Comparison of ENCODE assay signal across 7 mouse cellular contexts in the genomic region with DNA sequence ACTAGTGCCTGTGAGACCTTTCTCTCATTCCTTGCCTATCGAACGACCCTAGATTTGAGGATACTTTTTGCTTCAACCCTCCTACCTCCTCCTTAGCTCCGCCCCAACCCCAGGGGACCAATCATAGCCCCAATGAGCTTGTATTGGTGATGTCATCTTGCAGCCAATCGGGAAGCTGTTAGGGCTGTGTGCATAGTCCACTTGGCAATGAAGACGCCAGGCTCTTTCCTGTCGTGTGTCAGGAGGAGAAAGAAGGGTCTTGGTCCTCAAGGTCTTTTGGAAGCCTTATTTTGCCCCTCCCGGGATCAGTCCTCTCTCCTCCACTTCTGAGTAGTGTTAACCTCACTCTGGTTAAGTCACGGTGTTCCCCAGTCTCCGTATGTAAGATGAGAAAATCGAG. TPM values are rescaled to one million over a fixed set of nuclear protein-coding genes. Genes with fewer than 3 reads are reported as not detected.
DNase-seq lines count a peak whose midpoint lies in the region; ATAC-seq and TF ChIP-seq lines count a peak whose summit lies in the region.

No protein-coding gene starts in this region.

- H3K27ac ChIP-seq in embryonic facial prominence, embryonic 11.5 days (replicated peaks; ENCODE audit: low read depth, low read length) = no peak overlapping the region
- H3K27ac ChIP-seq in intestine, postnatal 0 days (ENCODE audit: low read depth, low read length) = no peak overlapping the region
- H3K27ac ChIP-seq in limb, embryonic 10.5 days = peak overlapping the region; percentile 63
- H3K27ac ChIP-seq in midbrain, embryonic 11.5 days (ENCODE audit: low read depth, low read length) = peak overlapping the region; percentile 51

- H3K4me1 ChIP-seq in embryonic facial prominence, embryonic 11.5 days (ENCODE audit: control insufficient read depth, insufficient read depth, low read length) = no peaks in the 10 kb centered on the region
- H3K4me1 ChIP-seq in intestine, postnatal 0 days (replicated peaks; ENCODE audit: control insufficient read depth, insufficient read depth, low read length) = peaks cover 3% of the 10 kb centered on the region; the same call in 1 of the 2 replicates
- peaks cover 25% of the 10 kb centered on the region for H3K4me1 ChIP-seq in limb, embryonic 10.5 days
- H3K4me1 ChIP-seq in midbrain, embryonic 11.5 days (ENCODE audit: control insufficient read depth, insufficient read depth, low read length) = peaks cover 47% of the 10 kb centered on the region

- 7% methylated on average over 10 of the region's 10 CpGs for WGBS in embryonic facial prominence, embryonic 11.5 days
- WGBS in intestine, postnatal 0 days = 3% methylated on average over 10 of the region's 10 CpGs
- 3% methylated on average over 10 of the region's 10 CpGs for WGBS in limb, embryonic 10.5 days
- WGBS in midbrain, embryonic 11.5 days = 3% methylated on average over 10 of the region's 10 CpGs

- ATAC-seq in embryonic facial prominence, embryonic 11.5 days (replicated peaks; ENCODE audit: insufficient number of reproducible peaks, low FRiP score, low TSS enrichment, low read depth) = peak; percentile 93
- peak; percentile 90 for ATAC-seq in intestine, postnatal 0 days
- peak; percentile 92 for ATAC-seq in midbrain, embryonic 11.5 days (ENCODE audit: low FRiP score)

- peak; percentile 91 for DNase-seq in brain, embryonic 18.5 days (ENCODE audit: low read depth, low spot score)
- peak; percentile 90 for DNase-seq in embryonic facial prominence, embryonic 11.5 days (ENCODE audit: low spot score)
- peak; percentile 81 to 86 for DNase-seq in heart, adult 18-20 months
- peak; percentile 75 for DNase-seq in limb, embryonic 10.5 days (ENCODE audit: low spot score)
- peak; percentile 96 for DNase-seq in midbrain, embryonic 11.5 days (ENCODE audit: low spot score, missing footprints)
- peak; percentile 54 for DNase-seq in skeletal muscle tissue, adult 2 months (ENCODE audit: low read depth, low spot score)

- H3K36me3 ChIP-seq in embryonic facial prominence, embryonic 11.5 days (replicated peaks; ENCODE audit: control insufficient read depth, insufficient read depth, low read depth, low read length) = no peaks in the 10 kb centered on the region
- H3K36me3 ChIP-seq in intestine, postnatal 0 days (ENCODE audit: control insufficient read depth, insufficient read depth) = no peaks in the 10 kb centered on the region
- H3K36me3 ChIP-seq in limb, embryonic 10.5 days = no peaks in the 10 kb centered on the region
- H3K36me3 ChIP-seq in midbrain, embryonic 11.5 days (ENCODE audit: control insufficient read depth, insufficient read depth, low read length) = no peaks in the 10 kb centered on the region

- no peaks in the 10 kb centered on the region; the same call in 1 of the 2 replicates for H3K27me3 ChIP-seq in embryonic facial prominence, embryonic 11.5 days (ENCODE audit: control insufficient read depth, insufficient read depth, low read length)
- peaks cover 3% of the 10 kb centered on the region; the same call in 1 of the 2 replicates for H3K27me3 ChIP-seq in intestine, postnatal 0 days (replicated peaks; ENCODE audit: control insufficient read depth, insufficient read depth, low read length)
- H3K27me3 ChIP-seq in limb, embryonic 10.5 days (ENCODE audit: low read depth, poor library complexity, severe bottlenecking) = peaks cover 13% of the 10 kb centered on the region; the same call in 1 of the 2 replicates
- H3K27me3 ChIP-seq in midbrain, embryonic 11.5 days (ENCODE audit: control insufficient read depth, insufficient read depth, low read length) = no peaks in the 10 kb centered on the region

- peak overlapping the region; percentile 30; the same call in 1 of the 2 replicates for H3K9ac ChIP-seq in embryonic facial prominence, embryonic 11.5 days (replicated peaks; ENCODE audit: low read length)
- H3K9ac ChIP-seq in intestine, postnatal 0 days (ENCODE audit: low read depth, low read length) = 0 out of 2 replicates have a peak overlapping the region, but pooled peaks have one; percentile 11
- H3K9ac ChIP-seq in midbrain, embryonic 11.5 days (ENCODE audit: low read length) = peak overlapping the region; percentile 44; the same call in 1 of the 2 replicates

- no peak for TF ChIP-seq CTCF in intestine, postnatal 0 days (IDR thresholded peaks at IDR 0.05; ENCODE audit: low read depth)

- no peaks in the 10 kb centered on the region for H3K9me3 ChIP-seq in embryonic facial prominence, embryonic 11.5 days (replicated peaks; ENCODE audit: control insufficient read depth, low read length)
- no peaks in the 10 kb centered on the region for H3K9me3 ChIP-seq in intestine, postnatal 0 days (ENCODE audit: control insufficient read depth)
- H3K9me3 ChIP-seq in limb, embryonic 10.5 days (replicated peaks) = no peaks in the 10 kb centered on the region
- no peaks in the 10 kb centered on the region for H3K9me3 ChIP-seq in midbrain, embryonic 11.5 days (ENCODE audit: control insufficient read depth, low read length)

- peak overlapping the region; percentile 24 for H3K4me3 ChIP-seq in embryonic facial prominence, embryonic 11.5 days (ENCODE audit: low read depth, low read length)
- peak overlapping the region; percentile 29; the same call in 1 of the 2 replicates for H3K4me3 ChIP-seq in intestine, postnatal 0 days (ENCODE audit: low read depth, low read length)
- peak overlapping the region; percentile 53 for H3K4me3 ChIP-seq in limb, embryonic 10.5 days
- H3K4me3 ChIP-seq in midbrain, embryonic 11.5 days (ENCODE audit: low read depth, low read length) = peak overlapping the region; percentile 24; the same call in 1 of the 2 replicates

- H3K4me2 ChIP-seq in embryonic facial prominence, embryonic 11.5 days (ENCODE audit: low read depth, low read length) = peak overlapping the region; percentile 54
- H3K4me2 ChIP-seq in intestine, postnatal 0 days (replicated peaks; ENCODE audit: low read depth) = peak overlapping the region; percentile 63
- H3K4me2 ChIP-seq in midbrain, embryonic 11.5 days = peak overlapping the region; percentile 49

RNA-seq across cellular contexts. Expression of a gene that starts 11.3 kb away (rescaled TPM):
- polyA plus RNA-seq in embryonic facial prominence, embryonic 11.5 days (2014; fragmentation: Nextera tagmentation; extraction: Ambion mirVana) = 6.6 and 8.4 TPM in 2 replicates
- 1 to 10 TPM in 1 of 2 experiments, under 1 TPM in 1; 0.87 to 1.6 TPM for total RNA-seq in heart, adult 18-20 months (2021)
- polyA plus RNA-seq in intestine, postnatal 0 days (2015; fragmentation: Nextera tagmentation; extraction: Ambion mirVana) = 4.0 and 4.5 TPM in 2 replicates
- polyA plus RNA-seq in limb, embryonic 10.5 days (2016; fragmentation: Nextera tagmentation; extraction: Ambion mirVana) = 2.0 and 2.9 TPM in 2 replicates
- 31.8 and 35.6 TPM in 2 replicates for polyA plus RNA-seq in midbrain, embryonic 11.5 days (2014; fragmentation: Nextera tagmentation; extraction: Ambion mirVana)

RNA-seq across cellular contexts. Expression of a gene that starts 23.7 kb away (rescaled TPM):
- polyA plus RNA-seq in embryonic facial prominence, embryonic 11.5 days (2014; fragmentation: Nextera tagmentation; extraction: Ambion mirVana) = 17.6 and 21.6 TPM in 2 replicates
- 10 to 100 TPM in 1 of 2 experiments, 1 to 10 TPM in 1; 9.9 to 10.1 TPM for total RNA-seq in heart, adult 18-20 months (2021)
- 6.1 and 7.8 TPM in 2 replicates for polyA plus RNA-seq in intestine, postnatal 0 days (2015; fragmentation: Nextera tagmentation; extraction: Ambion mirVana)
- polyA plus RNA-seq in limb, embryonic 10.5 days (2016; fragmentation: Nextera tagmentation; extraction: Ambion mirVana) = 3.5 and 6.5 TPM in 2 replicates
- 56.4 and 62.7 TPM in 2 replicates for polyA plus RNA-seq in midbrain, embryonic 11.5 days (2014; fragmentation: Nextera tagmentation; extraction: Ambion mirVana)

RNA-seq across cellular contexts. Expression of a gene that starts 50.8 kb away (rescaled TPM):
- polyA plus RNA-seq in embryonic facial prominence, embryonic 11.5 days (2014; fragmentation: Nextera tagmentation; extraction: Ambion mirVana) = not detected in 2 replicates
- 100 to 1,000 TPM in 1 of 2 experiments, not detected in 1; 120 TPM for total RNA-seq in heart, adult 18-20 months (2021)
- 1.1 and 3.8 TPM in 2 replicates for polyA plus RNA-seq in intestine, postnatal 0 days (2015; fragmentation: Nextera tagmentation; extraction: Ambion mirVana)
- polyA plus RNA-seq in limb, embryonic 10.5 days (2016; fragmentation: Nextera tagmentation; extraction: Ambion mirVana) = not detected in 2 replicates
- polyA plus RNA-seq in midbrain, embryonic 11.5 days (2014; fragmentation: Nextera tagmentation; extraction: Ambion mirVana) = not detected in 2 replicates

Comparison
In these comparisons a context has a peak if more than half of its experiments do, and no peak if none do; other contexts are left out.
1. H3K27ac ChIP-seq: peak in limb, embryonic 10.5 days (single experiment) and midbrain, embryonic 11.5 days (single experiment); none in embryonic facial prominence, embryonic 11.5 days (single experiment) and intestine, postnatal 0 days (single experiment).
2. Peak in every context shown above with its lines, with median percentiles within 50 percentile points of each other: DNase-seq, ATAC-seq, H3K4me2 ChIP-seq, H3K4me3 ChIP-seq and H3K9ac ChIP-seq.